Mouse (Mus musculus): Measurements from ENCODE around the gene Tmem144.

Tmem144 gene

DNA sequence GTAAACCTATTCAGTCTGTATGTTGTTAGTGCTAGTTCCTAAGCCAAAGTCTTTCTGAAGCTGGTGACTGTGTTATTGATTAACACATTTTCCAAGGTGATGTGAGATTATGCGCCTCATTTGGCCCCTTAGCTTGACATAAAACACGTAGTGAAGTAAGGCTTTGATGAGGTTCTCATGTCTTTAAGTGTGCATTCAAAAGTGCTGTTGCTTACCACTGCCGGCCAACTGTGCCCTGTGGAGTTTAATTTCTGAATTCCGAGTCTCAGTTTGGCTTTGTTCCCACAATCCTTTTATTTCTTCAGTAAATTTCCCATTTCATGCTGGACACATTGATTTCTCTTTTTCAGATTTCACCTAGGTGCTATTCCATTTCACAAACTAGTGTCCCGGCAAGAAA lies 5.2 kb upstream of the Tmem144 start:
- DNase-seq, result no peak

DNA sequence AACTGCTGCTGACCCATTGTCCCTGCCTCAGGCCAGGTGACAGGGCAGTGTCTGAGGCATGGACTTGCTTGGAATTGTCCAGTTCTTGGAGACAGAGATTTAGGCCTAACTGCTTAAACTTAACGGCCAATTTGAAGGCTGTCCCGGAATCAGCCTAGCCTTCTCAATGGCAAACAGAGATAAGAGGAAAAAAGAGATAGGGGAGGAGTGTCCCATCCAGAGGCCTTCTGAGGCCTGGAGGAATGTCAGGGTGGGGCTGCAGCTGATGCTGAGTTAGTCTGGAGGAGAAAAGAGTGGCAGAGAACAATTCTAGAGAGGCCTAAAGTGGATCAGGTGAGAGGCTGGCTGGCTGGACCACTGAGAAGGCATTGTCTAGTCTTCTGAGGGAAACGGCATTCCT lies 465 bp downstream of the Tmem144 start:
- DNase-seq, result no peak

DNA sequence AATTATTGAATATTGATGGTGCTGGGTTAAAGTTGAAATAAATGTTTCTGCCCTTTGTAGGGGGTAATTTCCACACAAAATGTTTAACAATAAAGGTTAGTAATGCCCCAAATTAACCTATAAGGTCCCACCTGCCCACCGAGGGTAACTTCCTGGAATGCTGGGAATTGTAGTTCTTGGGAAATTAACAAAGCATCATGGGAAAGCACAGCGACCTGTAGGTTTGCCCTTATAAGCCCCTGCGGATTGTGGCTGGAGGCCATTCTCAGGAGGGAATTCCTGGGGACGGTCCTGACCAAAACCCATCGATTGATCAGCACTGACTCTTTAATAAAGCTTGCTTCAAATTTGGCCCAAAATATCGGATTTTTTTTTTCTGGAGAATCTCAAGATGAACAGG lies 1.9 kb downstream of the Tmem144 start:
- no peak for DNase-seq

- no peak for DNase-seq
Measured at GRCm38 (mm10) chr3:79849621-79850020, 3.0 kb downstream of the Tmem144 start.

DNA sequence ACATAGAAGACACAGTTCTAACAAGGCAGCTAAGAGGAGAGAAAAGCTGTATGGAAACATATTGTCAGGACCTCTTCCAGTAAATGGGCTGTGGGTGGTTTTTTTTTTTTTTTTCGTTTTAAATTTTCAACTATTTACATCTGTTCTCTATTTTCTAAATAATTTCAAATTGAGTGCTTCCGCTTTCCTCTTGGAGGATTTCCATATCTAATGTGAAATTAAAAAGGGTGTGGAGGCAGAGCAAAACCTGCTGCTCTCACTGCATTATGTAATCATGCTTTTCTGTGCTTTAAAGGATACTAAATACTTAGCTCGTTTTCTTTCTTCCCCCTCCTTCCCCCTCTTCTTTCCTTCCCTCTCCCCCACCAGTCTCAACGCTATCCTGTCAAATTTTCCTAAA lies 3.7 kb downstream of the Tmem144 start:
- no peak for DNase-seq

GRCm38 (mm10) chr3:79846633-79847032 lies 5.9 kb downstream of the Tmem144 start:
- DNase-seq, result no peak

DNA sequence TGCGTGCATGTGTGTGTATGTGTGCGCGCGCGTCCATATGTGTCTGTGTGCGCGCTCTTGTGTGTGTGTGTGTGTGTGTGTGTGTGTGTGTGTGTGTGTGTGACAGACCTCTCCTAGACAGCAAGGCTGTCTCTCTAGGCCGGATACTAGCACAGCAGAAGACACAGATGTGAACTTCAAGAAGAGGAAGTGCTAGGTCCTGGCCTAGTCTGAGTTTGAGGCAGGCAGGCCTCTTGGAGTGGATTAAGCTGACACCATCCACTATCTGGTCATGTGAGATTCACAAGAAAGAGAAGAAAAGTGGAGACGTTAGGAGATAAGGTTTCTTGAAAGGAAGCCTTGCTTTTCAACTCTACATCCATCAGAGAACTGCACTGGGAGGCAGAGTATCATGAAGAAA lies 8.6 kb downstream of the Tmem144 start:
- DNase-seq, result no peak

DNA sequence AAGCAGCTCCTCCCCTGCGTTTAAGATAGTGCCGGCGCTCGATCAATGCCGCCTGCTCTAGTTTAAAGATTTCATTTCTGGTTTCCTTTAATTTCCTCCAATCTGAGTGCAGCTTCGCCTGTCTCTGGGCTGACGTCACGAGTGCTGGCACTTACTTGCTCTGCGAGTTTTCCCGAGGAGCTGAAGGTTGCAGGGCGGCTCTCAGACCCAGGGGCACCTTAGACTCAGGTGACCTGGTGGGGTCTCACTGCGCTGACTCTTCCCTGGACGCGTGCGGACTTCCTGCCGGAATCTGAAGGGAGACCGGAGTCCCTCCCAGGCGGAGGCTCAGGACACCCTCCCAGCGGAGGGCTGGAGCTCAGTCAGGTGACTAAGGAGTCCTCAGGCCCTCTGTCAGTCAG lies 10.0 kb downstream of the Tmem144 start:
- DNase-seq, result peak; percentile 59

- no peak for DNase-seq
Measured at GRCm38 (mm10) chr3:79842165-79842564, 10.4 kb downstream of the Tmem144 start.

GRCm38 (mm10) chr3:79841475-79841874 lies 11.1 kb downstream of the Tmem144 start:
- DNase-seq, result no peak

DNA sequence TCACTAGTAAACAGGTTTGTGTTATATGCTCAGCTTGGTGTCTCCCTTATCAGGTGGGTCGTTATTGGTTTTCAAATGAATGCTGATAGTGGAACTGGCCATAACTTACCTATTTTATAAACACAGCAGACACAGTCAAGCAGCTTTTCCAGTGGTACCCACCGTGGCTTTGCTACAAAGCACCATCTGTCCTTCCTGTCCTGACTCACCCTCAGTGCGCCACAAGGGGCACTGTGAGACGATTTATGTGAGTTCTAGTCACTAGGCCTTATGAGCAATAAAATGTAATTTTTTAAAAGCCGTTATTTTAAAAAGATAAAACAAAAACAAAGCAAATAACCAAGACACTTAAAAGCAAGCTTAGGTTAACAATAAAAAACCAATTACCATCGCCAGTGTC lies 13.8 kb downstream of the Tmem144 start:
- DNase-seq, result no peak

DNA sequence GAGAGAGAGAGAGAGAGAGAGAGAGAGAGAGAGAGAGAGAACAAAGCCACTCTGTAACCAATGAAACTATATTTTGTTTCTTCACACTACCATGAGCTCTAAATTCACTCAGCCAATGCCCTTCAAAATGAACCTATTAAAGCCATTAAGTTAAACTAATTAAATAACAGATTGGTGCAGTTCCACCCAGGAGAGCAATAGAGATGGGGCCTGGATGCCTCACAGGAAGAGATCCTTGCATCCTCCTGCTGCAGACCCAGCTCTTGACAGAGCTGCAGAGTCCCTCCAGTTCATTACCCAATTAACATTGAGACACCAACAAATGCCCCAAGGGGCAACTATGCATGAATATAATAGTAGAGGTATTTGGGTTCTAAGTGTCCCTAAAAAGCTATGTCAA lies 23.3 kb downstream of the Tmem144 start:
- no peak for DNase-seq

DNA sequence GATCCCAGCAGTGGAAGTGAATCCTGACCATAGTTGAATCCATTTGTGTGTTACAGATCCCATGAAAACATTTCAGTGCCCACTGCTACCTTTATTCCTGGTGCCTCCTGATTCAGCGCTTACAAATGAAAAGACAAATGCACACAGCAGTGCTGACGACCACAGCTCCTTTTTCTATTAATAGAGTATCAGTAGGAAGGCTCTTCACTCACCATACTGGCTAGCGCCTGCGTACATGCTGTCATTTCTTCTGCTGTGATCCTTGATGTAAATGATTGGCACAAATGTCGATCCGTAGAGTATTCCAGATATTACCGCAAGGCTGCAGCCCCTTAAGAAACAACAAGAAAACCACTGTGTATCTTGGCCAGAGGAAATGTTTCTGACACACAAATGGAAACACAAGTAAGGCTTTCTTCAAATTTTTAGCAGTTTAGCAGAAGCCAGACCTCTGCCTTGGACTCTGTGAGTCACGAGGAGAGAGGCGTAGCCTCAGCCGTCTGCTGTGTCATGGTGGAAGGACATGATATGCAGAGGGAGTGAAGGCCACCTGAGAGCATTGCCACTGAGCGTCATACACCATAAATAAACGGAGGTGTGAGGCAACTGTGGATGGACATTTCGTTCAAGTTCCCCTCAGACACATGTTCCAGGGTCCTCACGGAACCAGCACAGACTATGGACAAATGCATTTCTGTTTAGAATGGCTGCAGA lies 27.3 kb downstream of the Tmem144 start:
- no peak for DNase-seq

DNA sequence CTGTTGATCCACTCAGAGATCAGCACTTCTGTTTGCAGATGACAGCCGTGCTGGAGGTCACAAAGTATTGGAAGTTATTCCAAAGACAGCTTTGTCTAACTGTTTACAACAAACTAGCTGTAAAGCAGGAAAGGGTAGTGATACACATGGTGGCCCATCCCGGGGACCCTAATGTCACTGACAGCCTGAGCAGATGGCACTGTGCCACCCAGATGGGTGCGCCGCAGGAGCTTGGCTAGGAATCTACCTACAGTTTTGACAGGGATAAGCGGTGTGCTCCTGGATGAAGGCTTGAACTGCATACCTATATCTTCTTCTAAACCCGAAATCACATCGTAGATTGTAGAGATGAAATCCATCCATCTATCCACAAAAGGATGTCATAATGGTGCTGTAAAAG lies 29.4 kb downstream of the Tmem144 start:
- peak; percentile 91 for DNase-seq

DNA sequence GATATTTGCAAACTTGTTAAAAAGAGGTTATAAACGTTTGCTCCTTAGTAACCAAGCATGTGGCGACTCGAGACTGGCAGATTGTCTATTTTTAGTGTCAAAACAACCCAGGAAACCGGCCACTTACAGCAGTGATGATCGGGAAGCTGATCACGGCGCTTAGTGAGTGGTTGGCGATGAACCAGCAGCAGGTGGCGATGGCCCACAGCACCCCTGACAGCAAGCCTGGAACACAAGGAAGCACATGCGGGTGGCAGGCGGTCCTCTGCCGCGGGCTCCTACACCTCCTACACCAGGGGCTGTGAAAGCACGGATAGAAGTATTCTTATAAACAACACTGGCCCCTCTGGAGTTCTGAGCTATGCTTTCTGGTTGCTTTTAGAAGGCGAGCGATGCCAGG lies 31.4 kb downstream of the Tmem144 start:
- peak; percentile 73 for DNase-seq

- no peak for DNase-seq
Measured at GRCm38 (mm10) chr3:79818202-79818995, 34.2 kb downstream of the Tmem144 start.

DNA sequence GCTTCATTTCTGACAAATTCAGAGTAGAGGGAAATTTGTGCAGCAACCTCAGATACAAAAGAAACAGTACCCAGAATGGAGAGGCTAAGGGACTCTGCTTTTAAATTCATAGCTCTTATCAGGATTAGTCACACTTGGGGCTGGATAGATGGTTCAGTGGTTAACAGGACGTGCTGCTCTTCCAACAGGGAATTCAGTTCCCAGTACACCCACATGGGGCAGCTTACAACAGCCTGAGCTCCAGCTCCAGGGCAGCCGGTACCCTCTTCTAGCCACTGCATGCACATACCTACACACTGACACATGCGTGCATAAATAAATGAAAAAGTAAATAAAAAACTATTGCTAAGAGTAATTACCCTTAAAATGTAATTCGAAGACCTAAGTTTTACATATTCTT lies 36.3 kb downstream of the Tmem144 start:
- DNase-seq, result no peak

GRCm38 (mm10) chr3:79813814-79814490 lies 38.6 kb downstream of the Tmem144 start:
- DNase-seq, result peak; percentile 78

DNA sequence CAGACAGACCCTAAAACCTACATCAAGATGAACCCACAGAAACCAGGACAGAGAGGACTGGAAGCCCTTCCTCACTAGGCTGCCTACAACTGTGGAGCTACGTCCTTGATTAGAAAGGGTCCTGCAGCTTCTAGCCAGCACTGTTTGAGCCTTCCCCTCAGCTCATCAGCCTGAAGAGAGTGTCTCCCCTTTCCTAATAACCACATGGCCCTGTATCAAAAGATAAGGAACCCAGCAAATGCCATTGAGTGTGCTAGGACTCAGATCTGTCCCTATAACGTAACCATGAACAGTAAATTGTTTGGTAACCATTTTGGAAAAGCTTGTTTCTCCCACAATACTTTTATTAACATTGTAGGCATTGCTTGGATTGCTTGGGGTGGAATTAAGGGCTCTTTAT lies 40.5 kb downstream of the Tmem144 start:
- no peak for DNase-seq

DNA sequence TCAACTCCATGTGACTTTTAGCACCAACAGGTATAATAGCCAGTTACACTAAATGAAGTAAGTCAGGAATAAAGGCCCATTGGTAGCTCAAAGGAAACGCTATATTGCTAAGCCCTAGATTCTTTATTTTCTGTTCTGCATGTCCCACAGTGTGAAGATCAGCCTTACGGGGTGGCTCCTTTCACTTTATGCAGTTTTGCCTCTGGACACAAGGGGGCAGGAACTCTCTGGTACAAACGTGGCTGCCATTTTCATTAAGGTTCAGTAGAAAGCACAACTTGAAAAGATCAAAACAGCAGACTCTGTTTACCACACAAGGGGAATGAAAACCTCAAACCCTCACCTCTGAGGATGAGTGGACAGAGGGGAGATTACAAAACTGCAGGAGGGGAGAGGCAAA lies 40.9 kb downstream of the Tmem144 start:
- no peak for DNase-seq

GRCm38 (mm10) chr3:79810563-79810962 lies 42.0 kb downstream of the Tmem144 start:
- DNase-seq, result no peak

GRCm38 (mm10) chr3:79809180-79809567 lies 43.4 kb downstream of the Tmem144 start:
- DNase-seq, result peak; percentile 45

DNA sequence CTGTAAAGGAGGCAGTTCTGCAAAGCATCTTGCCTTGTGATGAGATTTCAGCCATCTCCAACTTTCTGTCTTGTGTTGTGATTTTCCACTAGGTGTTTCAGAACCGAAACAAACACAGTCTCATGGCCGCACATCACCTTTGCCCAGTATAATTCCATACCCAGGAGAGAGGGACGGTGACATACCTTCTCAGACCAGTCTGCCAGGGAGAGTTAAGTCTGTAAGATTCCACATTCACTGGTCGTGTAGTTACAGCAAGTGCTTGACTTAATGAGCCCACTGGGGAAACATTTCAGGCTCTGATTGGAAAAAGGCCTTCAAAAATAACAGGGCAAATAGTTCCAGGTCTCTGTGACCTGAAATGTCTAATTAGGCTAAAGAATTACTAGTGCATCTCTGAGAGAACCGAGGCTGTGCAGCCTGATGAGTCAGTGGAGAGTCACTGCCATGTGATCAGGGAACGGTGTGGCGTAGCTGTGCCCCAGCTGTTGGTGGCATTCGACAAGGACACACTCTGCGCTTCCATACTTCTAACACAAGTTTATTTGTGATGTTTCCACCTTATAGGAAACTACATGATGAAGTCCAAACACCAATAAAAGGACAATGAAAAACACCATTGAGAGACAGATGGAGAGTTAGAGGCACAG lies 43.9 kb downstream of the Tmem144 start:
- no peak for DNase-seq

Data from cerebellum, adult 11 months (tissue).